Mouse (Mus musculus) CH12.LX (cell line): ENCODE results near the gene Srms. TPM values are rescaled to one million over a fixed set of nuclear protein-coding genes. Genes with fewer than 3 reads are reported as not detected.

Experiments
- DNase-seq: peaks from one replicate; pipeline ENCODE4 v3.0.0-alpha.2; 2013; ENCODE audit errors: extremely low read depth
- H3K27ac ChIP-seq: 2 replicates; pipeline ENCODE4 v1.5.1; 2012; ENCODE audit warnings: low read depth, mild to moderate bottlenecking, control low read depth, moderate library complexity; ENCODE audit not compliant: insufficient read depth
- H3K27me3 ChIP-seq: replicated peaks from 2 replicates; pipeline ENCODE3; 2012; ENCODE audit warnings: inconsistent platforms
- H3K36me3 ChIP-seq, 2 experiments: replicated peaks in 1 of 2; 2 replicates each; pipeline versions ENCODE3 to v1.6.1; 2012; ENCODE audit warnings: inconsistent platforms in 1 of 2, low read length in 1 of 2, mild to moderate bottlenecking in 1 of 2, mixed read lengths in 1 of 2, moderate library complexity in 1 of 2; ENCODE audit not compliant: control insufficient read depth in 1 of 2, insufficient read depth in 1 of 2
- H3K4me1 ChIP-seq, 2 experiments: 2 replicates each; pipeline ENCODE4 v1.6.1; 2012; ENCODE audit warnings: inconsistent platforms in 1 of 2, moderate library complexity in 1 of 2; ENCODE audit not compliant: insufficient read depth in 2 of 2, control insufficient read depth in 1 of 2
- H3K4me2 ChIP-seq: 2 replicates; pipeline ENCODE4 v1.6.1; 2012; ENCODE audit warnings: low read depth, mild to moderate bottlenecking, control low read depth; ENCODE audit not compliant: poor library complexity, insufficient read depth, severe bottlenecking
- H3K4me3 ChIP-seq, 3 experiments: fragments of 150-350 bp in 1 of 3; sonication (generic) in 1 of 3; replicated peaks in 1 of 3; 2 replicates each; pipeline versions ENCODE3 to v1.5.1; 2011 to 2012; ENCODE audit warnings: low read depth in 2 of 3, low read length in 2 of 3, mild to moderate bottlenecking in 2 of 3, moderate library complexity in 2 of 3, control low read depth in 1 of 3, improper control_type of control experiment in 1 of 3, inconsistent platforms in 1 of 3, mixed read lengths in 1 of 3; ENCODE audit not compliant: poor library complexity in 1 of 3
- H3K79me2 ChIP-seq: replicated peaks from 2 replicates; pipeline ENCODE4 v1.6.1; 2012; ENCODE audit warnings: mild to moderate bottlenecking, moderate library complexity; ENCODE audit not compliant: control insufficient read depth, poor library complexity, insufficient read depth, severe bottlenecking; ENCODE audit errors: extremely low read depth
- H3K9ac ChIP-seq: 2 replicates; pipeline ENCODE4 v1.6.1; 2012; ENCODE audit warnings: low read depth, mild to moderate bottlenecking, control low read depth, moderate library complexity; ENCODE audit not compliant: insufficient read depth
- H3K9me3 ChIP-seq: replicated peaks from 2 replicates; pipeline ENCODE3; 2012; ENCODE audit warnings: low read length, inconsistent platforms, mixed read lengths
- BHLHE40 ChIP-seq: IDR thresholded peaks from 2 replicates; pipeline ENCODE4 v1.6.1; 2011; ENCODE audit warnings: mild to moderate bottlenecking, low read depth, low read length, improper control_type of control experiment
- CHD1 ChIP-seq: IDR thresholded peaks from 2 replicates; pipeline ENCODE4 v1.6.1; 2012; ENCODE audit warnings: low read depth, low read length, improper control_type of control experiment, inconsistent platforms
- CTCF ChIP-seq, 2 experiments: IDR thresholded peaks in 1 of 2; conservative IDR thresholded peaks in 1 of 2; 2 replicates each; pipeline ENCODE4 v1.5.1; 2011 to 2012; ENCODE audit warnings: low read depth in 2 of 2, low read length in 2 of 2, improper control_type of control experiment in 1 of 2, inconsistent platforms in 1 of 2, mild to moderate bottlenecking in 1 of 2, moderate library complexity in 1 of 2
- E2F4 ChIP-seq: IDR thresholded peaks from 2 replicates; pipeline ENCODE4 v1.6.1; 2011; ENCODE audit warnings: low read depth, low read length, improper control_type of control experiment; ENCODE audit not compliant: insufficient replicate concordance
- ELF1 ChIP-seq: IDR thresholded peaks from 2 replicates; pipeline ENCODE4 v1.6.1; 2014; ENCODE audit warnings: low read depth, mild to moderate bottlenecking, inconsistent platforms, low read length, improper control_type of control experiment
- GABPA ChIP-seq: IDR thresholded peaks from 2 replicates; pipeline ENCODE4 v1.6.1; 2012; ENCODE audit warnings: low read depth, low read length, improper control_type of control experiment, inconsistent platforms; ENCODE audit not compliant: insufficient replicate concordance
- HCFC1 ChIP-seq: IDR thresholded peaks from 2 replicates; pipeline ENCODE4 v1.6.1; 2012; ENCODE audit warnings: low read depth, mild to moderate bottlenecking, inconsistent platforms, low read length, improper control_type of control experiment
- IRF4 ChIP-seq: IDR thresholded peaks from 2 replicates; pipeline ENCODE4 v1.6.1; 2014; ENCODE audit warnings: low read depth, mild to moderate bottlenecking, inconsistent platforms, low read length, improper control_type of control experiment
- KAT2A ChIP-seq: IDR thresholded peaks from 2 replicates; pipeline ENCODE4 v1.6.1; 2012; ENCODE audit warnings: low read length, improper control_type of control experiment, inconsistent platforms; ENCODE audit not compliant: insufficient replicate concordance
- MAZ ChIP-seq: IDR thresholded peaks from 2 replicates; pipeline ENCODE4 v1.6.1; 2012; ENCODE audit warnings: low read depth, mild to moderate bottlenecking, inconsistent platforms, low read length, improper control_type of control experiment, moderate library complexity
- NRF1 ChIP-seq: IDR thresholded peaks from 2 replicates; pipeline ENCODE4 v1.6.1; 2014; ENCODE audit warnings: low read depth, mild to moderate bottlenecking, inconsistent platforms, low read length, improper control_type of control experiment, moderate library complexity
- POLR2A ChIP-seq: IDR thresholded peaks from 2 replicates; pipeline ENCODE4 v1.6.1; 2011; ENCODE audit warnings: low read depth, mild to moderate bottlenecking, improper control_type of control experiment, low read length
- RCOR1 ChIP-seq: conservative IDR thresholded peaks from 2 replicates; pipeline ENCODE4 v1.6.1; 2012; ENCODE audit warnings: low read depth, mild to moderate bottlenecking, inconsistent platforms, low read length, improper control_type of control experiment
- SIN3A ChIP-seq: IDR thresholded peaks from 2 replicates; pipeline ENCODE4 v1.6.1; 2012; ENCODE audit warnings: low read length, improper control_type of control experiment, inconsistent platforms
- SMC3 ChIP-seq: IDR thresholded peaks from 2 replicates; pipeline ENCODE4 v1.6.1; 2011; ENCODE audit warnings: low read depth, low read length, improper control_type of control experiment
- TBP ChIP-seq: conservative IDR thresholded peaks from 2 replicates; pipeline ENCODE4 v1.6.1; 2011; ENCODE audit warnings: low read depth, low read length, improper control_type of control experiment
- TCF12 ChIP-seq: IDR thresholded peaks from 2 replicates; pipeline ENCODE4 v1.6.1; 2014; ENCODE audit warnings: low read depth, mild to moderate bottlenecking, inconsistent platforms, low read length, improper control_type of control experiment
- UBTF ChIP-seq: IDR thresholded peaks from 2 replicates; pipeline ENCODE4 v1.6.1; 2012; ENCODE audit warnings: low read depth, mild to moderate bottlenecking, inconsistent platforms, low read length, improper control_type of control experiment, moderate library complexity
- USF1 ChIP-seq: IDR thresholded peaks from 2 replicates; pipeline ENCODE4 v1.6.1; 2014; ENCODE audit warnings: low read depth, mild to moderate bottlenecking, inconsistent platforms, low read length, improper control_type of control experiment
- ZKSCAN1 ChIP-seq: IDR thresholded peaks from 2 replicates; pipeline ENCODE4 v1.6.1; 2012; ENCODE audit warnings: low read depth, inconsistent platforms, low read length, improper control_type of control experiment, borderline replicate concordance
- ZMIZ1 ChIP-seq: IDR thresholded peaks from 2 replicates; pipeline ENCODE4 v1.6.1; 2012; ENCODE audit warnings: low read depth, mild to moderate bottlenecking, inconsistent platforms, low read length, improper control_type of control experiment
- ZNF384 ChIP-seq: IDR thresholded peaks from 2 replicates; pipeline ENCODE4 v1.6.1; 2012; ENCODE audit warnings: low read depth, low read length, improper control_type of control experiment, inconsistent platforms
- dilution Hi-C: fragments of 300-500 bp; cut with MboI; formaldehyde crosslinking; loops from 2 replicates; pipeline ENCODE4 v1.14.3; 2020; ENCODE audit warnings: low sequenced_read_pairs; ENCODE audit not compliant: extremely low pct_unique_long_range_greater_than_20kb, extremely low pct_ligation_motif_present
- in situ Hi-C: fragments of 300-500 bp; cut with MboI; formaldehyde crosslinking; loops from 3 replicates; pipeline ENCODE4 v1.14.3; 2019; ENCODE audit warnings: low sequenced_read_pairs, low pct_ligation_motif_present, low pct_unique_long_range_greater_than_20kb, mixed read lengths
- polyA plus RNA-seq: library from polyadenylated mRNA; unstranded; fragments of >175 nt; gene quantifications from 2 replicates; pipeline ENCODE4 v1.2.1, GENCODE M21; 2012; ENCODE audit warnings: low read depth; ENCODE audit not compliant: insufficient read length
- total RNA-seq, 2 experiments: library from RNA; depleted of rRNA; stranded (reverse); fragments of 300-350 nt in 1 of 2; fragments of >200 nt in 1 of 2; gene quantifications; 2 replicates each; pipeline ENCODE4 v1.2.3; 2012 to 2014

Gene Srms
- total and polyA plus RNA-seq, 3 experiments, result 0.08 to 0.41 (median 0.13) TPM

GRCm38 (mm10) chr2:181178015-181178414 is 35.0 kb downstream of the Srms start:
- Histone ChIP-seq H3K79me2 (no peaks in the 10 kb centered on the region), H3K4me1 (peaks cover 0 to 2% of the 10 kb centered on the region in 2 experiments; a peak in 1 of 4 replicates), H3K27me3 (peaks cover 5% of the 10 kb centered on the region), H3K27ac (no peak overlapping the region)
- DNase-seq, result no peak
- no peak for TF ChIP-seq MAZ
- TF ChIP-seq ZMIZ1, result no peak
- no peak for TF ChIP-seq RCOR1
- TF ChIP-seq CTCF (conservative IDR thresholded peaks at IDR 0.05 in 1 of 2, IDR thresholded peaks at IDR 0.05 in 1 of 2; ENCODE audit: low read depth in 2 of 2, low read length in 2 of 2), result no peak
- no peak for TF ChIP-seq UBTF
- TF ChIP-seq GABPA, result no peak
- TF ChIP-seq POLR2A, result no peak
- TF ChIP-seq HCFC1, result no peak
- TF ChIP-seq KAT2A, result no peak
- no peak for TF ChIP-seq SMC3
- no peak for TF ChIP-seq BHLHE40
- TF ChIP-seq ELF1, result peak; percentile 54
- peak; percentile 26; the same call in 1 of the 2 replicates for TF ChIP-seq ZNF384
- TF ChIP-seq TBP, result no peak
- no peak for TF ChIP-seq CHD1
- no peak for TF ChIP-seq IRF4
- no peak for TF ChIP-seq E2F4
- TF ChIP-seq TCF12, result no peak
- TF ChIP-seq, all 38 proteins: peak for 2
- Histone ChIP-seq H3K9me3 (no peaks in the 10 kb centered on the region), H3K9ac (no peak overlapping the region), H3K4me3 (no peak overlapping the region), H3K4me2 (no peak overlapping the region), H3K36me3 (no peaks in the 10 kb centered on the region)
- dilution Hi-C loops, result no loop called here
- in situ Hi-C loops, result loop anchor here (25.0 kb wide), 1 partner anchor 309 kb away; the partner anchor contains the start of genes Abhd16b and Tpd52l2

GRCm38 (mm10) chr2:181174646-181175045 is 38.3 kb downstream of the Srms start:
- H3K4me3 ChIP-seq, result no peak overlapping the region
- H3K4me2 ChIP-seq, result no peak overlapping the region
- TF ChIP-seq ZMIZ1 (no peak), ZNF384 (no peak), SIN3A (no peak), HCFC1 (no peak), USF1 (no peak), SMC3 (no peak), ELF1 (no peak), TBP (no peak), NRF1 (no peak), ZKSCAN1 (no peak), UBTF (no peak)
- H3K4me1 ChIP-seq, result no peaks in the 10 kb centered on the region
- H3K79me2 ChIP-seq, result no peaks in the 10 kb centered on the region
- H3K27me3 ChIP-seq, result peaks cover 5% of the 10 kb centered on the region
- H3K9me3 ChIP-seq, result peaks cover 1% of the 10 kb centered on the region
- H3K36me3 ChIP-seq, result no peaks in the 10 kb centered on the region
- H3K9ac ChIP-seq, result no peak overlapping the region
- in situ Hi-C loops (loop anchor here (25.0 kb wide), 1 partner anchor 313 kb away; the partner anchor contains the start of genes Abhd16b and Tpd52l2), dilution Hi-C loops (no loop called here)
- DNase-seq, result no peak
- H3K27ac ChIP-seq, result no peak overlapping the region
